Mouse (Mus musculus) liver, embryonic 11.5 days (tissue): ENCODE data around the gene Map9. TPM values are rescaled to one million over a fixed set of nuclear protein-coding genes. Genes with fewer than 3 reads are reported as not detected.
"Not testable (repeated sequence)": the region's sequence is repeated elsewhere in the genome, so short reads cannot be mapped to it uniquely, and the experiment has no call there.

ENCODE experiments used
- ATAC-seq: fragments of 200-750 bp; cut with Nextera tagmentation; replicated peaks from 2 replicates; pipeline ENCODE4 v1.8.0; 2017; ENCODE audit warnings: moderate number of reproducible peaks, mild to moderate bottlenecking, moderate TSS enrichment, moderate library complexity; ENCODE audit not compliant: low FRiP score
- DNase-seq: peaks from one replicate; pipeline ENCODE4 v3.0.0-alpha.2; 2017; ENCODE audit warnings: low spot score
- H3K27ac ChIP-seq: fragments of 300-500 bp; sonication (generic); 2 replicates; pipeline ENCODE4 v1.5.1; 2014; ENCODE audit warnings: mild to moderate bottlenecking, low read depth, low read length, control low read depth
- H3K27me3 ChIP-seq: fragments of 300-500 bp; sonication (generic); replicated peaks from 2 replicates; pipeline ENCODE4 v1.6.1; 2014; ENCODE audit warnings: low read length, mixed read lengths; ENCODE audit not compliant: control insufficient read depth, insufficient read depth
- H3K36me3 ChIP-seq: fragments of 300-500 bp; sonication (generic); 2 replicates; pipeline ENCODE4 v1.6.1; 2014; ENCODE audit warnings: mild to moderate bottlenecking, low read length, moderate library complexity, mixed read lengths; ENCODE audit not compliant: control insufficient read depth, insufficient read depth
- H3K4me1 ChIP-seq: fragments of 300-500 bp; sonication (generic); replicated peaks from 2 replicates; pipeline ENCODE4 v1.6.1; 2014; ENCODE audit warnings: low read length, mixed read lengths; ENCODE audit not compliant: control insufficient read depth, insufficient read depth
- H3K4me2 ChIP-seq: fragments of 300-500 bp; sonication (generic); 2 replicates; pipeline ENCODE4 v1.6.1; 2014; ENCODE audit warnings: mild to moderate bottlenecking, control low read depth, moderate library complexity
- H3K4me3 ChIP-seq: fragments of 300-500 bp; sonication (generic); 2 replicates; pipeline ENCODE4 v1.5.1; 2014; ENCODE audit warnings: low read depth, low read length, control low read depth
- H3K9ac ChIP-seq: fragments of 300-500 bp; sonication (generic); 2 replicates; pipeline ENCODE4 v1.6.1; 2014; ENCODE audit warnings: low read depth, low read length, control low read depth
- H3K9me3 ChIP-seq: fragments of 300-500 bp; sonication (generic); 2 replicates; pipeline ENCODE4 v1.6.1; 2016; ENCODE audit warnings: low read length, inconsistent platforms, mixed read lengths; ENCODE audit not compliant: control insufficient read depth
- polyA plus RNA-seq: library from polyadenylated mRNA; unstranded; fragments of >200 nt; fragmentation: Nextera tagmentation; extraction: Ambion mirVana; gene quantifications from 2 replicates; pipeline ENCODE4 v1.2.1, GENCODE M21; 2014

Map9 gene
- polyA plus RNA-seq, 1 experiment from 2014 or later, result 1.8 TPM

- not testable (repeated sequence) for H3K4me3 ChIP-seq, H3K9me3 ChIP-seq, H3K4me1 ChIP-seq, H3K27me3 ChIP-seq, H3K27ac ChIP-seq, H3K9ac ChIP-seq, DNase-seq, H3K4me2 ChIP-seq, ATAC-seq, H3K36me3 ChIP-seq
These were observed 83.8 kb downstream of the Map9 start for GRCm38 (mm10) chr3:82441601-82442000.

Other genes with a start within 250 kb of the Map9 start
- gene Gucy1a1, start 212.3 kb upstream of the Map9 start, polyA plus RNA-seq, result 18.4 and 18.8 TPM in 2 replicates
- 0.10 and 0.12 TPM in 2 replicates for gene Npy2r, start 190.0 kb downstream of the Map9 start, polyA plus RNA-seq